Mouse (Mus musculus) Patski (cell line): ENCODE results near the gene Ezh2. TPM values are rescaled to one million over a fixed set of nuclear protein-coding genes. Genes with fewer than 3 reads are reported as not detected.
"Not testable (repeated sequence)": the region's sequence is repeated elsewhere in the genome, so short reads cannot be mapped to it uniquely, and the experiment has no call there.

Source experiments
- ATAC-seq: fragments of 100-300 bp; one replicate; pipeline ENCODE4 v1.8.0; 2021
- CTCF ChIA-PET: fragments of 350-600 bp; sonication (Branson Sonifier 250); formaldehyde crosslinking; loops from one replicate; lab custom pipeline; 2022; ENCODE audit warnings: inconsistent platforms; lab: Charles Lee
- POLR2A ChIA-PET: fragments of 350-600 bp; sonication (Branson Sonifier 250); formaldehyde crosslinking; loops from one replicate; lab custom pipeline; 2022; ENCODE audit warnings: antibody characterized with exemption, inconsistent platforms; lab: Charles Lee
- DNase-seq: peaks from one replicate; pipeline ENCODE4 v3.0.0-alpha.2; 2011; ENCODE audit warnings: low read depth, low spot score
- H3K27me3 ChIP-seq: fragments of 371-371 bp; one replicate; pipeline ENCODE4 v1.5.1; 2021
- CTCF ChIP-seq: fragments of 100-300 bp; IDR thresholded peaks from one replicate; pipeline ENCODE4 v1.5.1; 2021
- in situ Hi-C: fragments of 300-500 bp; cut with MboI; formaldehyde crosslinking; loops from 3 replicates; pipeline ENCODE4 v1.11.1; 2018; ENCODE audit warnings: low pct_unique_long_range_greater_than_20kb, mixed read lengths
- polyA plus RNA-seq: library from polyadenylated mRNA; unstranded; gene quantifications from one replicate; pipeline ENCODE4 v1.2.3, GENCODE M21; 2021

Gene Ezh2
- polyA plus RNA-seq, 1 experiment from 2014 or later: 125 TPM

DNA sequence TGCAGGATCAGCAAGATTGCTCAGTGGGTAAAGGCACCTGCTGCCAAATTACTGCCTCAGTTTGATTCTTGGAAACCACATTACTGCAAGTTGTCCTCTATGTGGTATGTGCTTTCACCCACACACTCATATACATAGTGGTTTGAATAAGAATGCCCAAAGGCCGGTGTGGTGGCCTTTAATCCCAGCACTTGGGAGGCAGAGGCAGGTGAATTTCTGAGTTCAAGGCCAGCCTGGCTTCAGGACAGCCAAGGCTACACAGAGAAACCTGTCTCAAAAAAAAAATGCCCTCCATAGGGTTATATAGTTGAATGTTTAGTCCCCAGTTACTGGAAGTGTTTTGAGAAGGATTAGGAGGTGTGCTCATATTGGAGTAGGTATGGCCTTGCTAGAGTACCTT is 6.8 kb upstream of the Ezh2 start:
- CTCF ChIA-PET: interaction anchor here (1.4 kb wide), 1 partner anchor 10 kb away, joined by 3 read pairs; no protein-coding TSS in a partner anchor

DNA sequence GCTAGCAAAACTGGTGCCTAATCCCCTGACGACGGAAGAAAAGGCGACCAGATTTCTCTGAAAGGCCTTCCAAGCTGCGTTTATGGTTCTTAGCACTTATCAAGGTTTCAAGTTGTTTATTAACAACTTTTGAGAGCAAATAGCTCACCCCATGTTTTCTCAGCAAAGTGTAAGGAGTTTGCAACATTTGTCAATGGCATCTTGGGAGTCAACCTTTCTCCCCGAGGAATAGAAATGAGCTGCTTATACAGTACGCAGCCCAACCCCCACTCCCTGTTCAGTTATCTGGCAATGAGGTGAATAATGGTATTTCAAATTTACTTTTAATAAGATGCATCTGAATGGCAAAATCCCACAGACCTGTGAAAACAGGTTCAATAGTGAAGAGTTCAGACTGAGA is 555 bp upstream of the Ezh2 start:
- no peaks in the 10 kb centered on the region for H3K27me3 ChIP-seq
- TF ChIP-seq CTCF: no peak
- no peak for DNase-seq
- ChIA-PET CTCF (interaction anchor here (1.3 kb wide), 1 partner anchor 10 kb away, joined by 4 read pairs; no protein-coding TSS in a partner anchor), POLR2A (interaction anchor here (1.0 to 1.4 kb wide), 2 partner anchors 52 to 142 kb away, joined by 4 read pairs; no protein-coding TSS in a partner anchor)
- no peak for ATAC-seq
- in situ Hi-C loops: no loop called here

More for the DNA sequence above, 6.8 kb upstream of the Ezh2 start:
- H3K27me3 ChIP-seq: peaks cover 3% of the 10 kb centered on the region
- TF ChIP-seq CTCF: no peak
- POLR2A ChIA-PET: no interaction called here
- DNase-seq (no peak), ATAC-seq (no peak)
- in situ Hi-C loops: no loop called here

DNA sequence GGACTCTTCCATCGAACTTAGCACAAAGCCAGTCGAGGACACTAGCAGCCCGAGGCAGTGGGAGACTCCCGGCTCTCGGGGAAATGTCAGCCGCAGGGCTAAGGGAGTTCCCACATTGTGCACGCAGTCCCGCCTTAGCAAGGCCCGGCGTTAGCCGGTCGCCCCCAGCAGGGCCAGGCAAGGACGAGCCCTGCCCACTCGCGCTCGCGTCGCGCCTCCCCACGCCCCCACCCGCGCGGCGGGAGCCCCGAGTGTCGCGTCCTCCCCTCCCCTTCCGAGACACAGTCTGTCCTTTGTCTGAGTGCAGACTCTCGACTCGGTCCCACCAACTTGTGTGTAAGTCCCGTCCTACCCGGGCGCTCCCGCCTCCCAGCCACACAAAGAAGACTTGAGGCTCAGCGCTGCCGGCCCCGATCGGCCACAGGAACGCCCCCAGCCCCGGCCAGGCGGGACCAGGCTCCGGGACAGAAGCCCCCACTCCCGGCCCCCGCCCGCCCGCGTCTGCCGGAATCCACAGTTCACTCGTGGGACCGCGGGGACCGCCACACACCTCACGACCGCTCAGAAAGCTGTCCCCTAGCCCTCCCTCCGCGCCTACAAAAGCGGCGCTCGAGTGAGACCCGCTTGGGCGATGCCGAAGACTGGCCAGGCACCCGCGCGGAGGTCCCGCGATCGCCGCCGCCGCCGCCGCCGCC is 853 bp downstream of the Ezh2 start:
- peak; percentile 75 for ATAC-seq
- POLR2A ChIA-PET: no interaction called here
- in situ Hi-C loops: no loop called here
- H3K27me3 ChIP-seq: no peaks in the 10 kb centered on the region
- CTCF ChIA-PET: no interaction called here
- no peak for TF ChIP-seq CTCF
- DNase-seq: no peak

DNA sequence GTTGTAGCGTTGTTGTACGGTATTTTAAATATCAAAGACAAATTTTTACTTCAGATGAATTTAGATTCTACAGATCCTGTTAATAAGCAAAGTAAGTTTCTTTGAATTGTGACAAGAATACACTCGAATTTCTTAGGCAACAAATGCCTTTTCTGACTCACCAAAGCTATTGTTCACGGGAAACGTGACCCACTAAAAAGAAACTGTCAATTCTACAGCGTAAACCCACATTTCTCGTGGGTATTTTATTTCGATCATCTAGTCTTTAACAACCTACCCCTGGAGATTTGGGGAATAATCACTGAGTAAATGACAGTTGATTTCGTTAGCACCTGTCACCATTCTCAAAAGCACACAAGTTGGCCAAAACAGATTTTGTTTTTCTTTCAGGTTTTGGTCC is 1.6 kb downstream of the Ezh2 start:
- no peaks in the 10 kb centered on the region for H3K27me3 ChIP-seq
- in situ Hi-C loops: no loop called here
- POLR2A ChIA-PET: no interaction called here
- ATAC-seq (no peak), DNase-seq (no peak)
- no peak for TF ChIP-seq CTCF
- CTCF ChIA-PET: no interaction called here

DNA sequence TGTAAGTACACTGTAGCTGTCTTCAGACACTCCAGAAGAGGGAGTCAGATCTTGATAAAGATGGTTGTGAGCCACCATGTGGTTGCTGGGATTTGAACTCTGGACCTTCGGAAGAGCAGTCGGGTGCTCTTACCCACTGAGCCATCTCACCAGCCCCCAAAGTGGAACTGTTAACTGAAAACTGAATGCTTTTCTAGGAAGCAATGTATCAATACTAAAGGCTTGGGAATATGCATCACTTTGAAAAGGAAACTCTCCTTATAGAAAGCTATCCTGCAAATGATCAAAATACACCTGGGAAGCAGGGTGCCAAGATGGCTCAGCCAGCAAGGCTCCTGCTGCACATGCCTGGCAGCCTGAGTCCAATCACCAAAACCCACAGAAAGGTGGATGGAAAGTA is 7.8 kb downstream of the Ezh2 start:
- in situ Hi-C loops, H3K27me3 ChIP-seq, POLR2A ChIA-PET, DNase-seq, ATAC-seq: not testable (repeated sequence)
- CTCF ChIA-PET: interaction anchor here (1.3 to 1.8 kb wide), 2 partner anchors 13 to 33 kb away, joined by 3 to 5 read pairs; no protein-coding TSS in a partner anchor

DNA sequence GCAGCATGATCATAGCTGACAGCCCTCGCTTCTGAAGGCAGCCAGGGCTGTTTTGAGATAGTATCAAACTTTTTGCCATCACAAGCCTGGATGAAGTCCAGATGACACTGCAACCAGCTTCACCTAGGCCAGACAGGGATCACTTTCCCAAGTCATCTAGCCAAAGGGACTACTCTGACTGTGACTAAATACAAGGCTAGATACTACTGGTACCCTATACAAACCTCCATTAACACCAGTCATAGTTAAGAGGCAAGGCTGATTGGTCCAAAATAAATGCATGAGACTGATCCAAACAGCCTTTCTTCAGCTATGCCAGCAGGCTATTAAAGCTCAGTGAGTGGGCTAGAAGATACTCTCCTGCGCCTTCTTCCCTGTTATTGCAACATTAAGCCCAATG is 22.3 kb downstream of the Ezh2 start:
- POLR2A ChIA-PET: no interaction called here
- H3K27me3 ChIP-seq: no peaks in the 10 kb centered on the region
- no peak for TF ChIP-seq CTCF
- CTCF ChIA-PET: interaction anchor here (1.0 to 4.1 kb wide), 3 partner anchors 11 to 13 kb away, joined by 3 to 16 read pairs (median 7); no protein-coding TSS in a partner anchor
- in situ Hi-C loops: no loop called here
- ATAC-seq: no peak
- DNase-seq: no peak

DNA sequence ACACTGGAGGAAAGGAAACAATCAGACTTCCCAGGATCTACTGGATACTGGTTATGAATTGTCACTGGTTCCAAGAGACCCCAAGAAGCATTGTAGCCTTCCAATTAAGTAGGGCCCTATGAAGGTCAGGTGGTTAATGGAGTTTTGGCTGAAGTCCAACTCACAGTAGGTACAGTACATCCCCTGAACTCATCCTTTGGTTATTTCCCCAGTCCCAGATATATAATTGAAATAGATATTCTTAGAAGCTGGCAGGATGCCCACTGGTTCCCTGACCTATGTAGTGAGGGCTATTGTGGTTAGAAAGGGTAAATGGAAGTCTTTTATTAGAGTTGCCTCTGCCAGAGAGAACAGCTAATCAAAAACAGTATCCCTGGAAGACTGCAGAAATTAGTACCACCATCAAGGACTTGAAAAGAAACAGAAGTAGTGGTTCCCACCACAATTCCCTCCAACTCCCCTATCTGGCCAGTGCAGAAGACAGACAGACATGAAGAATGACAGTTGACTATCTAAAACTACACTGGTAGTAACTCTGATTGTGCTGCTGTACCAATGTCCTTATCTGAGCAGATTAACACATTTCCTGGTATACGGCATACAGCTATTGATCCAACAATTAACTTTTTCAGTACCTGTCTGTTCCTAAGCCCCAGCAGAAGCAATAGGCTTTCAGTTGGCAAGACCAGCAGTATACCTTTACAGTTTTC is 29.7 kb downstream of the Ezh2 start:
- ChIA-PET CTCF (interaction anchor here (3.0 kb wide), 1 partner anchor 11 kb away, joined by 10 read pairs; no protein-coding TSS in a partner anchor), POLR2A (no interaction called here)
- H3K27me3 ChIP-seq: no peaks in the 10 kb centered on the region
- in situ Hi-C loops: no loop called here
- ATAC-seq (no peak), DNase-seq (no peak)
- no peak for TF ChIP-seq CTCF

DNA sequence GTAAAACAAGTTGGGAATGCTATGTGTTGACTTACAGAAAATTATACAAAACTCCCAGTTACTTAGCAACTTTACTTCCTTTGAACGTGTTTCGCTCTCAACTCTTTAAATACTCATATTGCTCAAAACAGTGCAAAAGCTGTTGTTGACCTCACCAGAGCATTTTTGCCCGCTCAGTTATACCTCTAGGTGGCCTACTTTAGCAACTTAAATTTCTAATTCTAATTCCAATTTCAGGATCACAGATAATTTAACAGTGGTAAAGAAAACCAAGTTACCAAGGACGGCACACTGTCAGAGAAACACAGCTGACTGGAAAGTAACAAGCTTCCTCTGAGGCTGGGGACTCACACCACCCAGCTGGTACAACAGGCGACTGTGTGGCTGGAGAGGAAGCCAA is 33.7 kb downstream of the Ezh2 start:
- in situ Hi-C loops: no loop called here
- ChIA-PET POLR2A (no interaction called here), CTCF (interaction anchor here (1.1 to 2.5 kb wide), 5 partner anchors 10 to 90 kb away, joined by 3 to 16 read pairs (median 4); no protein-coding TSS in a partner anchor)
- H3K27me3 ChIP-seq: no peaks in the 10 kb centered on the region
- peak; percentile 30 for TF ChIP-seq CTCF
- ATAC-seq (no peak), DNase-seq (no peak)

DNA sequence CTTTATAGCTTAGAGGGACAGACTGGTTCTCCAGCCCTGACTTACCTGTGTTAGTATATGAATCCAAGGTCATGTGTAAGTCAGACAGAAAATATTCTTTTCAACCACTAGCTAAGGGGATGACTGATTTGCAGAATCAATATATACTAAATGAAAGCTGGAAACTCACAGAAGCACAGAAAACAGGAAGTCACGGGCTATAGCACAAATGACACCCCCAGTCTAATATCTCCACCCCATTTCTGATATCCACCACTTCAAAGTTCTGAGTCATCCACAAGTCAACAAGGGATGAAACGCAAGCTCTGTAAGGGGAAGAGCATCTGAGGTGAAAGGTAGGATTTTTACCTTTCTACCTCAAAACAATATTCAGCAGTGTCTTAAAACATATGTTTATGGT is 34.3 kb downstream of the Ezh2 start:
- CTCF ChIA-PET: interaction anchor here (0.7 to 2.5 kb wide), 6 partner anchors 11 to 91 kb away, joined by 3 to 16 read pairs (median 4); no protein-coding TSS in a partner anchor
- ATAC-seq: no peak
- no peak for DNase-seq

DNA sequence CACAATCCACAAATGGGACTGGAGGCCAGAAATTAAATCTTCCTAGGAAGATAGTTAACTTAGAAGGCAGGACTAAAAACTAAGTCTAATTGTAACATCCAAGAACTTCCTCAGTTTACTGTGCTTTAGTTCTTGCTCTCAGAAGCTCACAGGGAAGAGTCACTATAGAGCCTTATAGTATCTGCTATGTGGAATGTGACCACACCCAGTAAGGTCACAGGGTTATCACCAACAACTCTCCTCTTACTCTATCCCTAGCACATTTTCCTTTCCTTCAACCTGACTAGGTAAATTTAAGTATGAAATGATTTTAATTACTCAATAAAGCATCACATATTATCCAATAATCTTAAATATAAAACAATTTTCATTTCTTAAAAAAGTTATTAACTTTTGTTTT is 34.7 kb downstream of the Ezh2 start:
- no peak for ATAC-seq
- in situ Hi-C loops: no loop called here
- ChIA-PET POLR2A (no interaction called here), CTCF (interaction anchor here (0.6 to 2.5 kb wide), 5 partner anchors 11 to 91 kb away, joined by 3 to 16 read pairs (median 4); no protein-coding TSS in a partner anchor)
- no peak for TF ChIP-seq CTCF
- no peaks in the 10 kb centered on the region for H3K27me3 ChIP-seq
- no peak for DNase-seq

More for the DNA sequence above, 34.3 kb downstream of the Ezh2 start:
- POLR2A ChIA-PET: no interaction called here
- no peak for TF ChIP-seq CTCF
- in situ Hi-C loops: no loop called here
- H3K27me3 ChIP-seq: no peaks in the 10 kb centered on the region

DNA sequence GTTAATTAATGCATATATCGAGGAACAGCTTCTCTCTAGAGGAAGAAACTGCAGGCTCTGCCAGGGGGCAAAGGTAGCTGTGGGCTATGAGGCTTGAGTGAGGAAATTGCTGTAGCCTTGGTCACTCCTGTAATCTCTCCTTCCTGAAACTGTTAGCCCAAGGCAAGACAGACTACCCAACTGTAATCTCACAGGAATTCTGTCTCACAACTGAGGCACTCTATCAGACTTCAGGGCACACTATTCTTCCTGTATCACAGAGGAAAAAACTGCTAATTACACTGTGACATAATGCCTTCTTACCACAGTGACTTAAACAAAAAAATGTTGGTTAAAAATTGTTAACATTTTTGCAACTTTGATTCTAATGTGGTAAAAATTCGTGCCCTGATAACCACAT is 35.9 kb downstream of the Ezh2 start:
- POLR2A ChIA-PET: no interaction called here
- in situ Hi-C loops: no loop called here
- no peaks in the 10 kb centered on the region for H3K27me3 ChIP-seq
- DNase-seq (peak; percentile 64), ATAC-seq (peak; percentile 91)
- CTCF ChIA-PET: interaction anchor here (1.1 to 2.5 kb wide), 3 partner anchors 13 to 32 kb away, joined by 4 to 16 read pairs (median 7); no protein-coding TSS in a partner anchor
- TF ChIP-seq CTCF: no peak
